Mouse (Mus musculus) CH12.LX (cell line): ENCODE results near the gene Chrnd.
A peak's percentile ranks its signal among the peaks of the same experiment; 100 is the strongest.

ENCODE experiments used
- BHLHE40 ChIP-seq: IDR thresholded peaks from 2 replicates; pipeline ENCODE4 v1.6.1; 2011; ENCODE audit warnings: mild to moderate bottlenecking, low read depth, low read length, improper control_type of control experiment
- CTCF ChIP-seq, 2 experiments: IDR thresholded peaks in 1 of 2; conservative IDR thresholded peaks in 1 of 2; 2 replicates each; pipeline ENCODE4 v1.5.1; 2011 to 2012; ENCODE audit warnings: low read depth in 2 of 2, low read length in 2 of 2, improper control_type of control experiment in 1 of 2, inconsistent platforms in 1 of 2, mild to moderate bottlenecking in 1 of 2, moderate library complexity in 1 of 2
- EP300 ChIP-seq: IDR thresholded peaks from 2 replicates; pipeline ENCODE4 v1.6.1; 2011; ENCODE audit warnings: low read length, improper control_type of control experiment
- NELFE ChIP-seq: IDR thresholded peaks from 2 replicates; pipeline ENCODE4 v1.6.1; 2011; ENCODE audit warnings: low read depth, low read length, improper control_type of control experiment
- NRF1 ChIP-seq: IDR thresholded peaks from 2 replicates; pipeline ENCODE4 v1.6.1; 2014; ENCODE audit warnings: low read depth, mild to moderate bottlenecking, inconsistent platforms, low read length, improper control_type of control experiment, moderate library complexity
- TBP ChIP-seq: conservative IDR thresholded peaks from 2 replicates; pipeline ENCODE4 v1.6.1; 2011; ENCODE audit warnings: low read depth, low read length, improper control_type of control experiment
- ZC3H11A ChIP-seq: IDR thresholded peaks from 2 replicates; pipeline ENCODE4 v1.6.1; 2012; ENCODE audit warnings: low read depth, mild to moderate bottlenecking, inconsistent platforms, low read length, improper control_type of control experiment
- ZMIZ1 ChIP-seq: IDR thresholded peaks from 2 replicates; pipeline ENCODE4 v1.6.1; 2012; ENCODE audit warnings: low read depth, mild to moderate bottlenecking, inconsistent platforms, low read length, improper control_type of control experiment

DNA sequence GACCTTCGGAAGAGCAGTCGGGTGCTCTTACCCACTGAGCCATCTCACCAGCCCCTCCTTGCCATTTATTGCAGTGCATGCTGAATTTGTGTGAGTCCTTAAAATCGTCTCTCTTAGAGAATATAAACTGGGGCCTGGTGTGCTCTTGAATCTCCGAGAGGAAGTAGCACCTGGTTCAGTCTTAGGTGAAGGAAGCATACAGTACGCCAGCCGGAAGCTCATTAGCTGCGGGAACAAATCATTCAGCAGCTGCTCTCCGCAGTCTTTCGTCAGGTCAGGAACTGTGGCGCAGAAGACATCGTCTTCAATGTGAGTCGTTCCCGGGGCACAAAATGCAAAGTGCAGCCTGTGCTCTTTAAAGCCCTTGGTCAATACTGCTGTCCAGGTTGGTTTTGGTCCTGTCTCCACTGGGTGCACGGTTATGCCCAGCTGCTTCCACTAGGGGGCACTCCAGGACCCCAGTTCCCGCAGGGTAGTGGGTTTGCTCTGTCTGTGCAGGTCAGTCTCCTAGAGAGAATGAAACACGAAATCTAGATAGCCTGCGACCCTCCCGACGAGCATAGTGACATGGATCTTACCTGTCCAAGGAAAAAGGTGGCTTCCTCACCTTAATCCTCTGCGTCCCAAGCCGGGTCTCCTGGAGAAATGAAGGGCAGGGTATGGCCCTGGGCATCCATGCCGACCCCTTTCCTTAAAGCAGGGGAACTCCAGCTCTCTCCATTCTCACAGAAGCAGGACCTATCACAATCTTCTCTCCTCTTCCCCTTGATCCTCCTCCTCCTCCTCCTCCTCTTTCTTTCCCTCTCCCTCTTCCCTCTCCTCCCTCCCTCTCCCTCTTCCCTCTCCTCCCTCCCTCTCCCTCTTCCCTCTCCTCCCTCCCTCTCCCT is 55.8 kb downstream of the Chrnd start:
- TF ChIP-seq ZC3H11A (peak; percentile 57), CTCF (conservative IDR thresholded peaks at IDR 0.05 in 1 of 2, IDR thresholded peaks at IDR 0.05 in 1 of 2; ENCODE audit: low read depth in 2 of 2, low read length in 2 of 2) (peak; percentile 82 to 93), NELFE (no peak), BHLHE40 (no peak), TBP (no peak), NRF1 (no peak), ZMIZ1 (no peak), EP300 (no peak)
